In the genomic region with DNA sequence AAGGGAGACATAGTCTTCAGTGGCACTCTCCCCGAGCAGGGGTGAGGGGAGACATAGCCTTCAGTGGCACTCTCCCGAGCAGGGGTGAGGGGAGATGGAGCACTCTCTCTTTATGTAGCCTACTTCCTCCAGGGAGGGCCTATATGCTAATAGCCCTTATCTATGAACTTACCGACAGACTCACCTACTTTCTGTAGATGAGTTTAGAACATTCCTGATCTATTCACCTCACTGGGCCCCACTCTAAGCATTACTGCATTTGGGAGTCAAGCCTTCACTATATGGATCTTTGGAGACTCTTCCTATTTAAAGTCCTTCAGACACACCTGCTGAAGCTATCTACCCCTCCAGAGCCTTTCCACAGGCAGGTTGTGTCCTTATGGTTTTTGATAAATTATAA, we compare ENCODE assay signal across 7 mouse cellular contexts. TPM values are rescaled to one million over a fixed set of nuclear protein-coding genes. Genes with fewer than 3 reads are reported as not detected.
DNase-seq lines count a peak whose midpoint lies in the region; ATAC-seq and TF ChIP-seq lines count a peak whose summit lies in the region.

No protein-coding gene starts in this region.

- WGBS in lung, embryonic 16.5 days = 36% methylated on average over 3 of the region's 3 CpGs
- 44% methylated on average over 3 of the region's 3 CpGs for WGBS in forebrain, embryonic 15.5 days
- WGBS in liver, embryonic 13.5 days (ENCODE audit: insufficient replicate concordance) = 24% methylated on average over 3 of the region's 3 CpGs
- whole genome bisulfite sequencing in stomach, postnatal 0 days = 47% methylated on average over 3 of the region's 3 CpGs

- TF ChIP-seq CTCF in stomach, postnatal 0 days (IDR thresholded peaks at IDR 0.05; ENCODE audit: low read depth) = no peak

- H3K4me2 ChIP-seq in lung, embryonic 16.5 days (ENCODE audit: low read depth, low read length) = peak overlapping the region; percentile 60
- H3K4me2 ChIP-seq in forebrain, embryonic 15.5 days (replicated peaks) = peak overlapping the region; percentile 44
- H3K4me2 ChIP-seq in liver, embryonic 13.5 days = peak overlapping the region; percentile 59
- H3K4me2 ChIP-seq in stomach, postnatal 0 days (replicated peaks; ENCODE audit: low read depth) = peak overlapping the region; percentile 54

- peak overlapping the region; percentile 40 for H3K4me3 ChIP-seq in lung, embryonic 16.5 days (ENCODE audit: low read length)
- H3K4me3 ChIP-seq in forebrain, embryonic 15.5 days = peak overlapping the region; percentile 21; the same call in 1 of the 2 replicates
- peak overlapping the region; percentile 41; the same call in 1 of the 2 replicates for H3K4me3 ChIP-seq in liver, embryonic 13.5 days (replicated peaks)
- H3K4me3 ChIP-seq in stomach, postnatal 0 days (ENCODE audit: low read depth, low read length) = peak overlapping the region; percentile 27

- no peaks in the 10 kb centered on the region for H3K9me3 ChIP-seq in lung, embryonic 16.5 days (ENCODE audit: control insufficient read depth, low read length)
- no peaks in the 10 kb centered on the region for H3K9me3 ChIP-seq in forebrain, embryonic 15.5 days
- H3K9me3 ChIP-seq in liver, embryonic 13.5 days (replicated peaks) = no peaks in the 10 kb centered on the region
- no peaks in the 10 kb centered on the region for H3K9me3 ChIP-seq in stomach, postnatal 0 days (ENCODE audit: control insufficient read depth, low read length)

- no peak for DNase-seq in lung, postnatal 4 days
- no peak for DNase-seq in liver, embryonic 13.5 days
- DNase-seq in stomach, postnatal 0 days (ENCODE audit: low spot score) = no peak
- no peak for DNase-seq in gastrocnemius, postnatal 25 days
- DNase-seq in urinary bladder, postnatal 25 days (ENCODE audit: low spot score) = no peak

- no peak for TF ChIP-seq EP300 in stomach, postnatal 0 days (optimal IDR thresholded peaks at IDR 0.05)

- peak overlapping the region; percentile 61 for H3K9ac ChIP-seq in lung, embryonic 16.5 days (ENCODE audit: low read length)
- peak overlapping the region; percentile 34 for H3K9ac ChIP-seq in forebrain, embryonic 15.5 days (replicated peaks)
- H3K9ac ChIP-seq in liver, embryonic 13.5 days = peak overlapping the region; percentile 52; the same call in 1 of the 2 replicates
- peak overlapping the region; percentile 47; the same call in 1 of the 2 replicates for H3K9ac ChIP-seq in stomach, postnatal 0 days (ENCODE audit: low read length)

- no peaks in the 10 kb centered on the region for H3K36me3 ChIP-seq in lung, embryonic 16.5 days (ENCODE audit: control insufficient read depth, insufficient read depth, low read length)
- no peaks in the 10 kb centered on the region for H3K36me3 ChIP-seq in forebrain, embryonic 15.5 days
- no peaks in the 10 kb centered on the region for H3K36me3 ChIP-seq in liver, embryonic 13.5 days
- H3K36me3 ChIP-seq in stomach, postnatal 0 days (ENCODE audit: control insufficient read depth, insufficient read depth, low read length) = no peaks in the 10 kb centered on the region

- peak; percentile 37 for ATAC-seq in lung, embryonic 16.5 days (ENCODE audit: low read depth)
- peak; percentile 51 for ATAC-seq in forebrain, embryonic 15.5 days (replicated peaks)
- ATAC-seq in liver, embryonic 13.5 days (ENCODE audit: low read depth) = no peak
- ATAC-seq in stomach, postnatal 0 days (ENCODE audit: low FRiP score, low TSS enrichment) = peak; percentile 66

- H3K27ac ChIP-seq in lung, embryonic 16.5 days (ENCODE audit: low read length) = peak overlapping the region; percentile 62
- H3K27ac ChIP-seq in forebrain, embryonic 15.5 days (replicated peaks) = 0 out of 2 replicates have a peak overlapping the region, but pooled peaks have one; percentile 36
- no peak overlapping the region for H3K27ac ChIP-seq in liver, embryonic 13.5 days
- H3K27ac ChIP-seq in stomach, postnatal 0 days (replicated peaks) = no peak overlapping the region

- H3K4me1 ChIP-seq in lung, embryonic 16.5 days (replicated peaks; ENCODE audit: control insufficient read depth, insufficient read depth, low read length) = peaks cover 4% of the 10 kb centered on the region
- H3K4me1 ChIP-seq in forebrain, embryonic 15.5 days = peaks cover 12% of the 10 kb centered on the region
- 0 out of 2 replicates have a peak, but pooled peaks cover 4% of the 10 kb centered on the region for H3K4me1 ChIP-seq in liver, embryonic 13.5 days (replicated peaks)
- H3K4me1 ChIP-seq in stomach, postnatal 0 days (replicated peaks; ENCODE audit: control insufficient read depth, insufficient read depth) = no peaks in the 10 kb centered on the region

- no peaks in the 10 kb centered on the region for H3K27me3 ChIP-seq in lung, embryonic 16.5 days (ENCODE audit: control insufficient read depth, insufficient read depth, low read depth, low read length)
- H3K27me3 ChIP-seq in forebrain, embryonic 15.5 days = no peaks in the 10 kb centered on the region
- no peaks in the 10 kb centered on the region for H3K27me3 ChIP-seq in liver, embryonic 13.5 days
- H3K27me3 ChIP-seq in stomach, postnatal 0 days (ENCODE audit: control insufficient read depth, insufficient read depth, low read length) = no peaks in the 10 kb centered on the region

RNA-seq across cellular contexts. Expression of gene Gclc, which starts 52.1 kb away (rescaled TPM):
- polyA plus RNA-seq in lung, embryonic 16.5 days (2015; fragmentation: Nextera tagmentation; extraction: Ambion mirVana) = 15.8 and 16.4 TPM in 2 replicates
- polyA plus RNA-seq in forebrain, embryonic 15.5 days (2015; fragmentation: Nextera tagmentation; extraction: Ambion mirVana) = 17.1 and 18.7 TPM in 2 replicates
- polyA plus RNA-seq in liver, embryonic 13.5 days (2015; fragmentation: Nextera tagmentation; extraction: Ambion mirVana) = 23.5 and 25.1 TPM in 2 replicates
- 18.1 and 20.2 TPM in 2 replicates for polyA plus RNA-seq in stomach, postnatal 0 days (2015; fragmentation: Nextera tagmentation; extraction: Ambion mirVana)
- 1 to 10 TPM; 7.1 to 7.9 TPM for total RNA-seq in gastrocnemius, postnatal 25 days (2021)

Comparison
In these comparisons a context has a peak if more than half of its experiments do, and no peak if none do; other contexts are left out.
1. H3K27ac ChIP-seq: peak in lung, embryonic 16.5 days (single experiment) and forebrain, embryonic 15.5 days (single experiment); none in liver, embryonic 13.5 days (single experiment) and stomach, postnatal 0 days (single experiment).
2. Peak in every context shown above with its lines, with median percentiles within 50 percentile points of each other: H3K4me2 ChIP-seq, H3K4me3 ChIP-seq and H3K9ac ChIP-seq.